Mouse (Mus musculus) stomach, postnatal 0 days (tissue): ENCODE measurements around the gene Atp6v0a1.

Experiments used
- CTCF ChIP-seq: IDR thresholded peaks from 2 replicates; pipeline ENCODE4 v1.5.1; 2016; ENCODE audit warnings: antibody characterized with exemption, low read depth, mild to moderate bottlenecking, moderate library complexity
- EP300 ChIP-seq: optimal IDR thresholded peaks from 2 replicates; pipeline ENCODE3; 2016; ENCODE audit warnings: antibody characterized with exemption

- TF ChIP-seq CTCF, result no peak; the same call in 1 of the 2 replicates
- no peak for TF ChIP-seq EP300
Measured at GRCm38 (mm10) chr11:101069391-101070188, 60.3 kb downstream of the Atp6v0a1 start, which contains the start of gene Naglu.
